Mouse (Mus musculus): ENCODE results near the gene Nfx1. TPM values are rescaled to one million over a fixed set of nuclear protein-coding genes. Genes with fewer than 3 reads are reported as not detected.

Gene Nfx1
- polyA plus RNA-seq, 1 experiment from 2014 or later = 74.7 TPM

DNA sequence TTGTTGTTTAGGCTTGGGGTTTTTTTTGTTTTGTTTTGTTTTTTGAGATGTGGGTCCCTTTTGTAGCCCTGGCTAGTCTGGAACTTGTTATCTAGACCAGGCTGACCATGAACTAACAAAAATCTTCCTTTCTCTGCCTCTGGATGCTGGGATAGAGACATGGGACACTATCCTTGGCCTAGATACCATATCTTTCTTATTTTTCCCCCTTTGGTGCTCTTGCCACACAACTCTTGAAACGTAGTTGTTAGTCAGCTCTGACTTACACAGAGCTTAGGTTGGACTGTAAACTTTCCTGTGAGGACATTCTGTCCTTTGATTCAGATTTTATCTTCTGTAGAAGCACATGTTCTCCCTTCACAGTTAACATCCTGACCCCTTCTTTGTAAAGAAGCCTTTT is 8.7 kb downstream of the Nfx1 start:
- no peak overlapping the region for H3K9ac ChIP-seq
- no peaks in the 10 kb centered on the region for H3K9me3 ChIP-seq
- H3K27me3 ChIP-seq (replicated peaks) = no peaks in the 10 kb centered on the region
- H3K4me2 ChIP-seq (replicated peaks) = no peak overlapping the region
- H3K4me3 ChIP-seq (replicated peaks) = no peak overlapping the region
- ATAC-seq = no peak
- no peaks in the 10 kb centered on the region for H3K4me1 ChIP-seq (replicated peaks)
- WGBS = 90% methylated on average over 1 of the region's 1 CpGs
- no peak overlapping the region for H3K27ac ChIP-seq
- peaks cover 34% of the 10 kb centered on the region for H3K36me3 ChIP-seq

- Histone ChIP-seq H3K27ac (no peak overlapping the region), H3K36me3 (peaks cover 33% of the 10 kb centered on the region), H3K27me3 (replicated peaks) (no peaks in the 10 kb centered on the region), H3K4me1 (replicated peaks) (no peaks in the 10 kb centered on the region), H3K4me2 (replicated peaks) (no peak overlapping the region), H3K9me3 (no peaks in the 10 kb centered on the region), H3K4me3 (replicated peaks) (no peak overlapping the region), H3K9ac (no peak overlapping the region)
- ATAC-seq = no peak
- WGBS = 69% methylated on average over 3 of the region's 3 CpGs
These were observed 11.8 kb downstream of the Nfx1 start for GRCm38 (mm10) chr4:40982486-40982885.

DNA sequence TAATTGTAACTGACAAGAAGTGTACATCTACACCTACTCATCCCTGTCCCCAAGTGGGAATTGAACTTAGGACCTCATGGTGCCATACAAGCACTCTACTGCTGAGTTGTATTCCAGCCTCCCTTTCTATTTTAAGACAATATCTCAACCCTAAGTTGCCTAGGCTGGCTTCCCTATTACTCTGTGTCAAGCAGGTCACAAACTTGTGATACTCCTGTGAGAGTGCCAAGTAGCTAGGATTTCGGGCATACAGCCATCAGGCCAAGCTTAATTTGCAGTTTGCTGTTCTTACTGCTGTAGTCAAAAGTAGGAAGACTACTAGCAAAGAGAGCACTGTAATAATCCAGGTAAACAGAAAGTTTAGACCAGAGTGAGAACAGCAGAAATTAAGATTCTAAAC is 13.0 kb downstream of the Nfx1 start:
- Histone ChIP-seq H3K9ac (no peak overlapping the region), H3K4me2 (replicated peaks) (no peak overlapping the region), H3K4me1 (replicated peaks) (no peaks in the 10 kb centered on the region), H3K27me3 (replicated peaks) (no peaks in the 10 kb centered on the region), H3K4me3 (replicated peaks) (no peak overlapping the region), H3K9me3 (no peaks in the 10 kb centered on the region), H3K36me3 (peaks cover 32% of the 10 kb centered on the region), H3K27ac (no peak overlapping the region)
- 88% methylated on average over 1 of the region's 1 CpGs for WGBS
- no peak for ATAC-seq

- Histone ChIP-seq H3K4me1 (replicated peaks) (no peaks in the 10 kb centered on the region), H3K36me3 (peaks cover 55% of the 10 kb centered on the region), H3K9ac (no peak overlapping the region), H3K27ac (no peak overlapping the region), H3K4me3 (replicated peaks) (no peak overlapping the region), H3K9me3 (no peaks in the 10 kb centered on the region), H3K27me3 (replicated peaks) (no peaks in the 10 kb centered on the region), H3K4me2 (replicated peaks) (no peak overlapping the region)
- no peak for ATAC-seq
- 94% methylated on average over 6 of the region's 6 CpGs for WGBS
These were observed 18.9 kb downstream of the Nfx1 start for GRCm38 (mm10) chr4:40989633-40990032.

DNA sequence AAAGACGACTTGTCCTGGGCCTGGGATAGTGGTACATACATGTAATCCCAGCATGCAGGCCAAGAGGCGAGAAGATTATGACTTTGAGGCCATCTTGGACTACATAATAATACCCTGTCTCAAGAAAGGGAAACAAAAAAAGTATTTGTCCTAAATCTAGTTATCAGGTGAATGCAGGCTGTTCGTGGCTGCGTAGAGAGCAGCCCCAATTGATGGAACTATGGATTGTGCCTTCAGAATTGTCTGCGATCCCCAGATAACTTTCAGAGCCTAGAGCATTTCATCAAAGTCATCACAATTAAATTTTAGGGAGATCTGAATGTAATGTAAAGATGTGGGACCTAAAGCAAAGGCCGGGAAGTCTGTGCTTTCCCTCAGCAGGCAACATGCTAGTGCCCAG is 25.6 kb downstream of the Nfx1 start:
- H3K4me3 ChIP-seq (replicated peaks) = no peak overlapping the region
- H3K4me1 ChIP-seq (replicated peaks) = no peaks in the 10 kb centered on the region
- H3K27me3 ChIP-seq (replicated peaks) = no peaks in the 10 kb centered on the region
- no peak overlapping the region for H3K27ac ChIP-seq
- ATAC-seq = no peak
- no peak overlapping the region for H3K9ac ChIP-seq
- H3K9me3 ChIP-seq = no peaks in the 10 kb centered on the region
- WGBS = 93% methylated on average over 6 of the region's 6 CpGs
- H3K4me2 ChIP-seq (replicated peaks) = no peak overlapping the region
- peaks cover 70% of the 10 kb centered on the region for H3K36me3 ChIP-seq

DNA sequence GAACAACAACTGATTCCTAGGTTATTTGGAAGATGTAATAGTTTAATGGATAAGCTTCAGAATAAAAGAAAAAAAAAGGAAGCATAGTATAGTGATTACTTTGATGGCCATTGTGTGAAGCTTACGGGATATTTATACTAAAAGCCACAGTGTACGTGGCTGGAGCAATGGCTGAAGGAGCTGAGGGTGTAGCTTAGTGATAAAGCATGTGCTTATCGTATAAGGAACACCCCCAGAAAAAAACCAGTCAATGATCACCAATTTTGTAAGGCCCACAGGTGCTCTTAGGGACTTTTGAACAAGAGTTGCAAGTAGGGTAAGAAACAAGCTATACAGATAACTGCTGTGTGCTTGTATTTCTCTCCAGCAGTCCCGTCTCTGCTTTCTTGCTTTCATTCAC is 27.2 kb downstream of the Nfx1 start:
- no peak overlapping the region for H3K9ac ChIP-seq
- no peaks in the 10 kb centered on the region for H3K4me1 ChIP-seq (replicated peaks)
- H3K36me3 ChIP-seq = peaks cover 63% of the 10 kb centered on the region
- WGBS = 90% methylated on average over 4 of the region's 4 CpGs
- no peak overlapping the region for H3K4me2 ChIP-seq (replicated peaks)
- ATAC-seq = no peak
- H3K27ac ChIP-seq = no peak overlapping the region
- no peak overlapping the region for H3K4me3 ChIP-seq (replicated peaks)
- H3K9me3 ChIP-seq = no peaks in the 10 kb centered on the region
- no peaks in the 10 kb centered on the region for H3K27me3 ChIP-seq (replicated peaks)

DNA sequence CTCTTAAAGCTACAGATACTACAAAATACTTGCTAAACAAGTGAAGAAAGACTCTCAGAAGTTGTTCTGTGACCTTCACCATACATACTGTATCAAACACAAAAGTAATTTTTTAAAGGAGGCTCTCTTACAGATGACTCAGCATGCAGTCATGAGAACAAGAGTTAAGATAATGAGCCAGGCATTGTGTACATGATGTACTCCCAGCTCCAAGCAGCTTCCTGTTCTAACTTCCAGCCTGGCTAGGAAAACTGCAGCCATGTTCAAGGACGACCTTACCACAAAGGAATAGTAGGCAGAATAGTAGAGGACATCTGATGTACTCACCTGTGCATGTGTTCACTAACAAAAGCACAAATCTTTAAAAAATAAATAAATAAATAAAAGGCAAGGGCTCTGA is 29.6 kb downstream of the Nfx1 start:
- peaks cover 64% of the 10 kb centered on the region for H3K36me3 ChIP-seq
- WGBS = 83% methylated on average over 1 of the region's 1 CpGs
- H3K4me2 ChIP-seq (replicated peaks) = no peak overlapping the region
- H3K27me3 ChIP-seq (replicated peaks) = no peaks in the 10 kb centered on the region
- H3K4me3 ChIP-seq (replicated peaks) = no peak overlapping the region
- H3K9ac ChIP-seq = no peak overlapping the region
- no peaks in the 10 kb centered on the region for H3K9me3 ChIP-seq
- no peaks in the 10 kb centered on the region for H3K4me1 ChIP-seq (replicated peaks)
- no peak for ATAC-seq
- H3K27ac ChIP-seq = no peak overlapping the region

DNA sequence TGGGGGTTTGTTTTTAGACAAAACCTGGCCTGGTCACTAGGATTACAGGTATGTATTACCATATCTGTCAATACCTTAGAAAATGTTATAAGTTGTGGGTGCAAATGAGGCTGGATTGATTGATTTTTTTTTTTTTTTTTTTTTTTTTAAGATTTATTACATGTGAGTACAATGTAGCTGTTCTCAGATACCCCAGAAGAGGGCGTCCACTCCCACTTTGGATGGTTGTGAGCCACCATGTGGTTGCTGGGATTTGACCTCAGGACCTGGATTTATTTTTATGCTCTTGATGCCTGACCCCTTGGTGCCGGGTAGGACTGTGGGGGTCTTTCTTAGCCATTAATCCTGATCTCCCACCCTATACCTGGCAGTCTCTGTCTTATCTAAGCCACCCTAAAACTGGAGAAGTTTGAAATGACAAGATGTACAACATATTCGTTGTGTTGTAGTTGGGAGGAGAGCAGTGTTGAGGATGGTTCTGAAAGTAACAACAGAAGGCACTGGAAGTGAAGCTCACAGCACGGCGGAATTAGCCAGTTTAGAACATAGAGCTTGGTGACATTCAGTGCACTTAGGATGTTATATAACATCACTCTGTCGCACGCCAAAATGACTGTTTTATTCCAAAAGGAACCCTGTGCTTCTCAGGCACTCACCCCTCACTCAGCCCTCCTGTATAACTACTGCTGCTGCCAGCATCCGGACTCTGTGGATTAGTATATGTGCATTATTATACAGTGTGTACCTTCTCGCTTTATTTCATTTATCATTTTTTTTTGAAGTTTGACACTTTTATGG is 30.3 kb downstream of the Nfx1 start:
- 83% methylated on average over 9 of the region's 9 CpGs for WGBS
- Histone ChIP-seq H3K9me3 (no peaks in the 10 kb centered on the region), H3K27me3 (replicated peaks) (no peaks in the 10 kb centered on the region), H3K4me3 (replicated peaks) (no peak overlapping the region), H3K27ac (no peak overlapping the region), H3K4me2 (replicated peaks) (no peak overlapping the region), H3K9ac (no peak overlapping the region), H3K36me3 (peaks cover 58% of the 10 kb centered on the region), H3K4me1 (replicated peaks) (no peaks in the 10 kb centered on the region)
- ATAC-seq = no peak

- ATAC-seq = no peak
These were observed 42.6 kb downstream of the Nfx1 start for GRCm38 (mm10) chr4:41013351-41013750.

DNA sequence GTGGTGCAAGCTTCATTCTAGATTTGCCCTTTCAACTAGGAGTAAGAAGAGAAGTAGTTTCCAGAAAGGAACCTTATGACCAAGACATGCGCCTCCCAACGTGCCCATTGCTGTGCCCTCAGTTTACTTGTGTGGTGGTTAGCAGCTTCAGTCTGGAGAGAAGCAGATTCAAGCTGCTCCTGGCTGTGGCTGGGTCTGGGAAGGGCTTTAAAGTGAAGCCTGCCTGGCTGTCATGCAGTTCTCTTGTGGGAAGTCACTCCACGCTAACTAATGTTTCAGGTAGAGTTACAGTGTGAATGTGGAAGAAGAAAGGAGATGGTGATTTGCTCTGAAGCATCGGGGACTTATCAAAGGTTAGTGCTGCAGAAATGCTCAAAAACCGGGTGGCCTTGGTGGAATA is 45.1 kb downstream of the Nfx1 start:
- no peak overlapping the region for H3K4me2 ChIP-seq (replicated peaks)
- H3K9ac ChIP-seq = no peak overlapping the region
- 93% methylated on average over 5 of the region's 5 CpGs for WGBS
- no peak for ATAC-seq
- H3K9me3 ChIP-seq = no peaks in the 10 kb centered on the region
- peaks cover 23% of the 10 kb centered on the region for H3K36me3 ChIP-seq
- no peaks in the 10 kb centered on the region for H3K27me3 ChIP-seq (replicated peaks)
- H3K4me3 ChIP-seq (replicated peaks) = no peak overlapping the region
- H3K4me1 ChIP-seq (replicated peaks) = no peaks in the 10 kb centered on the region
- H3K27ac ChIP-seq = no peak overlapping the region

More at GRCm38 (mm10) chr4:41013351-41013750, 42.6 kb downstream of the Nfx1 start:
- H3K4me1 ChIP-seq (replicated peaks) = no peaks in the 10 kb centered on the region
- 80% methylated on average over 3 of the region's 3 CpGs for WGBS
- no peaks in the 10 kb centered on the region for H3K9me3 ChIP-seq
- H3K27me3 ChIP-seq (replicated peaks) = no peaks in the 10 kb centered on the region
- peaks cover 35% of the 10 kb centered on the region for H3K36me3 ChIP-seq
- H3K9ac ChIP-seq = no peak overlapping the region
- H3K4me2 ChIP-seq (replicated peaks) = no peak overlapping the region
- no peak overlapping the region for H3K27ac ChIP-seq
- no peak overlapping the region for H3K4me3 ChIP-seq (replicated peaks)

DNA sequence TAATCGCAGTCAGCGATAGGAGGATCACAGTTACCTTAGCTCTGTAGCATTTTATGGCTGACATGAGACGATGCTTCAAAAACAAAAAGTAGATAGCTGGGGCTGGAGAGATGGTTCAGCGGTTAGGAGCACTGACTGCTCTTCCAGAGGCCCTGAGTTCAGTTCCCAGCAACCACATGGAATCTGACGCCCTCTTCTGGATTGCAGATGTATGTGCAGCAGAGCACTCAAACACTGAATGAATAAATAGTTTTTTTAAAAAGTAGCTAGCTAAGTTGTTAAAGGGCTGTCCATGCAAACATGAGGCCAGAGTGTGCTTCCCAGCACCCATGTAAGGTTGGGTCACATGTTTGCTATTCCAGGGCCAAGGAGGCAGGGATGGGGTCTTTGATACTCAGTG is 50.4 kb downstream of the Nfx1 start:
- Histone ChIP-seq H3K27ac (no peak overlapping the region), H3K9me3 (no peaks in the 10 kb centered on the region), H3K4me3 (replicated peaks) (no peak overlapping the region), H3K36me3 (peaks cover 18% of the 10 kb centered on the region), H3K27me3 (replicated peaks) (no peaks in the 10 kb centered on the region), H3K4me1 (replicated peaks) (no peaks in the 10 kb centered on the region), H3K9ac (no peak overlapping the region), H3K4me2 (replicated peaks) (no peak overlapping the region)
- no peak for ATAC-seq
- WGBS = 84% methylated on average over 5 of the region's 5 CpGs

DNA sequence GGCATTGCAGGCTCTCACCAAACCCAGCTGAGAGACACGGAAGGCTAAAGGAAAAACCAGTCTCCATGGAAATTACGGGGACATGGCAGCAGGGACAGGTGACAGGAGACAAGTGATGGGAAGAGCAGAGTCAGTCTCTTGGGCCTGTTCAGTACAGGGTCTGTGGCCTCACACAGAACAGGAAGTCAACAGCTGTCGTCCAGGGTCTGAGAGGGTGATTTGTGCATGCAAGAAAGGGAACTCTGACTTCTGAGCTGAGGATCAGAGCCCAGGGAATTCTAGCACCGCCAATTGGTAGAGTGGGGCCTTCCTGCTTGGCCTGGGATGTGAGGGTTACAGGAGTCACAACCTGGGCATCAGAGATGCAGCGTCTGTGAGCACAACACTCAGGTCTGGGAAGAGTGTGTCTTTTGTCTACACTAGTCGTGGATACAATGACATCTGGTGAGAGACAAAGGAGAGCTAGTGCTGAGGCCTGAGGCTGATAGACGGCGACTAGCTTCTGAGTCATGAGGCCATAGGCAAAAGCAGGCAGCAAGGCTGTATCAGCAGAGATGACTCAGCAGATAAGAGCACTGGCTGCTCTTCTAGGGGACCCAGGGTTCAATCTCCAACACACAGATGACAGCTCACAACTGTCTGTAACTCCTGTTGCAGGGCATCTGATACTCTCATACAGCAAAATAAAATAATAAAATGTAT is 55.5 kb downstream of the Nfx1 start:
- no peak overlapping the region for H3K4me3 ChIP-seq (replicated peaks)
- H3K9ac ChIP-seq = no peak overlapping the region
- peak; percentile 24; the same call in 1 of the 2 replicates for ATAC-seq
- peaks cover 16% of the 10 kb centered on the region for H3K36me3 ChIP-seq
- no peak overlapping the region for H3K27ac ChIP-seq
- no peaks in the 10 kb centered on the region for H3K27me3 ChIP-seq (replicated peaks)
- 53% methylated on average over 8 of the region's 8 CpGs for WGBS
- H3K4me1 ChIP-seq (replicated peaks) = no peaks in the 10 kb centered on the region
- no peaks in the 10 kb centered on the region for H3K9me3 ChIP-seq
- H3K4me2 ChIP-seq (replicated peaks) = no peak overlapping the region

DNA sequence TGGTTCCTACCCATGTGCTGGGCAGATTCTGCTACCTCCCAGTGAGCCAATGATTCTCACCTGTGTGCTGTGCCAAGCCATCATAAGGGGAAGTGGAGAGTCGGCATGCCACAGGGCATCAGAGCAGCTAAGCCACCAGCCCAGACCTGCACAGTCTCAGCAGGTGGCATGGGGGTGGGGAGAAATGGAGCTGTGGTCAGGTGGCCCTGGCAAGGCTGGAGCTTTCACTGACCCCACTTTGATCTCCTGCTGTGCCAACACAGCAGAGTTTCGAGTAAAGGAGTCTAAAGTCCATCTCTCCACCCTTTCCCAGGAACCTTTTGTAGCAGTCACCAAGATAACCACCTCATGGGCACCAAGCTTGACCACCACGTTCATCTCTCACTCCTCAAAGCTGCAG is 57.2 kb downstream of the Nfx1 start:
- WGBS = 75% methylated on average over 3 of the region's 3 CpGs
- H3K4me2 ChIP-seq (replicated peaks) = no peak overlapping the region
- H3K36me3 ChIP-seq = peaks cover 12% of the 10 kb centered on the region
- no peak overlapping the region for H3K4me3 ChIP-seq (replicated peaks)
- H3K9me3 ChIP-seq = no peaks in the 10 kb centered on the region
- H3K27ac ChIP-seq = no peak overlapping the region
- no peak overlapping the region for H3K9ac ChIP-seq
- ATAC-seq = peak; percentile 50; the same call in 1 of the 2 replicates
- no peaks in the 10 kb centered on the region for H3K4me1 ChIP-seq (replicated peaks)
- H3K27me3 ChIP-seq (replicated peaks) = no peaks in the 10 kb centered on the region

Data from intestine, embryonic 15.5 days (tissue).